Comparison of ENCODE assay signal across 9 mouse cellular contexts in the genomic region with DNA sequence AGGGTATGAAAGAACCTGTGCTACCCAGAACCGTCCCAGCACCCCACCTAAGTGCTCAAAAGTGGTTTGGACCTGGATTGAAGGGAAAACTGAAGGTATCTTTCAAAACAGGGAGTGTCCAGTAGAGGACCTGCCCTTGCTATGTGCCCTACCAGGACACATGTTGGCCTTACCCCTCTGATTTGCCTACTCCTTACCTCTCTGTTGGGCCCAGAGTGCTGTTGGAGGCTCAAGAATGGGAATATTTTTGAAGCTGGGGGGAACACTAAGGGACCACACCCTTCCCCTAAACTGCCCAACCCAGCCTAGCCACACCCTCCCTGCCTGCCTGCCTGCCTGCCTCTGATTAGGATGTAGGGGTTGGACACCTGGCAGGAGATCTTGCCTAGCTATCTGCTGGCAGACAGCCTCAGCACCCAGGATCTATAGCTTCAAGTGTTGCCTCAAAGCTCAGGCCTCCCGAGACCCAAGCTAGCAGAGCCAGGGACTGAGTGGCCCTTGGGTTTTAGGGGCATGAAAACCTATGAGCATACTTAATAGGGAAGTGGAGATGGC. TPM values are rescaled to one million over a fixed set of nuclear protein-coding genes. Genes with fewer than 3 reads are reported as not detected.
DNase-seq lines count a peak whose midpoint lies in the region; ATAC-seq lines count a peak whose summit lies in the region.
"Had no signal": no experiment of that assay in that cellular context is flagged by ENCODE, and none has a peak within 500 bp of the region (broad histone marks: within the 10 kb centered on the region; RNA-seq: fewer than 3 reads in every experiment).

No protein-coding gene starts in this region.

- H3K4me3 ChIP-seq in hindbrain, embryonic 10.5 days, result peak overlapping the region; percentile 75
- H3K4me3 ChIP-seq in hindbrain, embryonic 14.5 days (replicated peaks; ENCODE audit: low read length), result no peak overlapping the region
- H3K4me3 ChIP-seq in brown adipose tissue, adult 24 weeks (ENCODE audit: insufficient read depth, low read depth, low read length), result peak overlapping the region; percentile 84
- no peak overlapping the region for H3K4me3 ChIP-seq in intestine, embryonic 15.5 days (replicated peaks)
- no peak overlapping the region for H3K4me3 ChIP-seq in neural tube, embryonic 12.5 days

- H3K27ac ChIP-seq in hindbrain, embryonic 10.5 days, result peak overlapping the region; percentile 95
- no peak overlapping the region for H3K27ac ChIP-seq in hindbrain, embryonic 14.5 days
- H3K27ac ChIP-seq in brown adipose tissue, adult 24 weeks (replicated peaks; ENCODE audit: low read depth, low read length), result peak overlapping the region; percentile 68
- no peak overlapping the region for H3K27ac ChIP-seq in intestine, embryonic 15.5 days
- H3K27ac ChIP-seq in neural tube, embryonic 12.5 days, result no peak overlapping the region

- DNase-seq in hindbrain, embryonic 10.5 days (ENCODE audit: low spot score), result no peak
- DNase-seq in hindbrain, embryonic 14.5 days (ENCODE audit: low spot score), result no peak
- no peak for DNase-seq in left cerebral cortex, adult 18-20 months (ENCODE audit: low spot score in 2 of 2)
- DNase-seq in T-cell, adult 2 months (ENCODE audit: low spot score), result no peak

- peaks cover 61% of the 10 kb centered on the region for H3K4me1 ChIP-seq in hindbrain, embryonic 10.5 days (replicated peaks)
- peaks cover 17% of the 10 kb centered on the region for H3K4me1 ChIP-seq in hindbrain, embryonic 14.5 days (replicated peaks; ENCODE audit: control insufficient read depth, insufficient read depth, low read length)
- H3K4me1 ChIP-seq in brown adipose tissue, adult 24 weeks (ENCODE audit: control insufficient read depth, insufficient read depth, insufficient read length, low read length), result peaks cover 10% of the 10 kb centered on the region
- H3K4me1 ChIP-seq in intestine, embryonic 15.5 days (replicated peaks), result peaks cover 14% of the 10 kb centered on the region
- H3K4me1 ChIP-seq in neural tube, embryonic 12.5 days, result peaks cover 7% of the 10 kb centered on the region

- no peak for ATAC-seq in hindbrain, embryonic 14.5 days (ENCODE audit: low FRiP score)
- ATAC-seq in intestine, embryonic 15.5 days, result peak; percentile 77
- ATAC-seq in neural tube, embryonic 12.5 days (ENCODE audit: low FRiP score, low read depth), result 0 out of 2 replicates have a peak, but pooled peaks have one; percentile 13
- no peak for ATAC-seq in monocyte, adult 5-6 weeks (replicated peaks; ENCODE audit: insufficient number of reproducible peaks, low FRiP score, low TSS enrichment, poor library complexity, severe bottlenecking)

- no peaks in the 10 kb centered on the region for H3K9me3 ChIP-seq in hindbrain, embryonic 10.5 days
- no peaks in the 10 kb centered on the region for H3K9me3 ChIP-seq in hindbrain, embryonic 14.5 days (ENCODE audit: control insufficient read depth, low read length)
- H3K9me3 ChIP-seq in intestine, embryonic 15.5 days, result no peaks in the 10 kb centered on the region
- H3K9me3 ChIP-seq in neural tube, embryonic 12.5 days, result no peaks in the 10 kb centered on the region

- H3K4me2 ChIP-seq in hindbrain, embryonic 14.5 days (replicated peaks), result no peak overlapping the region
- H3K4me2 ChIP-seq in intestine, embryonic 15.5 days (replicated peaks), result peak overlapping the region; percentile 76; the same call in 1 of the 2 replicates
- H3K4me2 ChIP-seq in neural tube, embryonic 12.5 days (replicated peaks), result no peak overlapping the region

- 78% methylated on average over 2 of the region's 2 CpGs for WGBS in hindbrain, embryonic 10.5 days
- 95% methylated on average over 2 of the region's 2 CpGs for WGBS in hindbrain, embryonic 14.5 days
- 85% methylated on average over 2 of the region's 2 CpGs for WGBS in intestine, embryonic 15.5 days
- 88% methylated on average over 2 of the region's 2 CpGs for WGBS in neural tube, embryonic 12.5 days

- H3K9ac ChIP-seq in hindbrain, embryonic 14.5 days, result no peak overlapping the region
- H3K9ac ChIP-seq in intestine, embryonic 15.5 days, result no peak overlapping the region
- no peak overlapping the region for H3K9ac ChIP-seq in neural tube, embryonic 12.5 days

- H3K27me3 ChIP-seq in hindbrain, embryonic 10.5 days (ENCODE audit: insufficient read depth, poor library complexity, severe bottlenecking), result no peaks in the 10 kb centered on the region
- H3K27me3 ChIP-seq in hindbrain, embryonic 14.5 days (ENCODE audit: control insufficient read depth, insufficient read depth, low read length), result no peaks in the 10 kb centered on the region
- H3K27me3 ChIP-seq in intestine, embryonic 15.5 days (replicated peaks), result no peaks in the 10 kb centered on the region
- H3K27me3 ChIP-seq in neural tube, embryonic 12.5 days (replicated peaks), result no peaks in the 10 kb centered on the region

- H3K36me3 ChIP-seq in hindbrain, embryonic 10.5 days, result peaks cover 8% of the 10 kb centered on the region
- no peaks in the 10 kb centered on the region for H3K36me3 ChIP-seq in hindbrain, embryonic 14.5 days (replicated peaks; ENCODE audit: control insufficient read depth, insufficient read depth)
- H3K36me3 ChIP-seq in intestine, embryonic 15.5 days, result peaks cover 5% of the 10 kb centered on the region; the same call in 1 of the 2 replicates
- no peaks in the 10 kb centered on the region for H3K36me3 ChIP-seq in neural tube, embryonic 12.5 days

RNA-seq across cellular contexts. Expression of gene Pigq, which starts 2.1 kb away (rescaled TPM):
- 65.4 and 72.6 TPM in 2 replicates for polyA plus RNA-seq in hindbrain, embryonic 10.5 days (2016; fragmentation: Nextera tagmentation; extraction: Ambion mirVana)
- 64.2 and 74.2 TPM in 2 replicates for polyA plus RNA-seq in hindbrain, embryonic 14.5 days (2014; fragmentation: Nextera tagmentation; extraction: Ambion mirVana)
- polyA plus RNA-seq in brown adipose tissue, adult 24 weeks (2012; ENCODE audit: insufficient read depth, insufficient read length, missing spikeins), result 65.6 and 109 TPM in 2 replicates
- 52.1 and 56.4 TPM in 2 replicates for polyA plus RNA-seq in intestine, embryonic 15.5 days (2015; fragmentation: Nextera tagmentation; extraction: Ambion mirVana)
- polyA plus RNA-seq in neural tube, embryonic 12.5 days (2016; fragmentation: Nextera tagmentation; extraction: Ambion mirVana), result 54.7 and 57.3 TPM in 2 replicates
- 100 to 1,000 TPM; 103 to 113 TPM for total RNA-seq in left cerebral cortex, adult 18-20 months (2021)
- 13.5 to 34.1 TPM (median 18.4 TPM) in 3 replicates for total RNA-seq in monocyte, adult 5-6 weeks (2017)

RNA-seq across cellular contexts. Expression of gene Nhlrc4, which starts 2.1 kb away (rescaled TPM):
- polyA plus RNA-seq in hindbrain, embryonic 10.5 days (2016; fragmentation: Nextera tagmentation; extraction: Ambion mirVana), result 0.21 and 0.55 TPM in 2 replicates
- polyA plus RNA-seq in hindbrain, embryonic 14.5 days (2014; fragmentation: Nextera tagmentation; extraction: Ambion mirVana), result 0.13 TPM in 1 of 2 replicates, not detected in the other
- polyA plus RNA-seq in brown adipose tissue, adult 24 weeks (2012; ENCODE audit: insufficient read depth, insufficient read length, missing spikeins), result not detected in 2 replicates
- 0.10 and 0.46 TPM in 2 replicates for polyA plus RNA-seq in intestine, embryonic 15.5 days (2015; fragmentation: Nextera tagmentation; extraction: Ambion mirVana)
- polyA plus RNA-seq in neural tube, embryonic 12.5 days (2016; fragmentation: Nextera tagmentation; extraction: Ambion mirVana), result 0.11 and 0.14 TPM in 2 replicates
- total RNA-seq in left cerebral cortex, adult 18-20 months (2021), result under 1 TPM; 0.54 to 0.98 TPM
- not detected in 3 replicates for total RNA-seq in monocyte, adult 5-6 weeks (2017)
- total RNA-seq: hematopoietic stem cell, adult 5-6 weeks had no signal

RNA-seq across cellular contexts. Expression of gene A930017K11Rik, which starts 9.7 kb away (rescaled TPM):
- 0.25 and 0.34 TPM in 2 replicates for polyA plus RNA-seq in hindbrain, embryonic 10.5 days (2016; fragmentation: Nextera tagmentation; extraction: Ambion mirVana)
- 0.44 and 1.8 TPM in 2 replicates for polyA plus RNA-seq in hindbrain, embryonic 14.5 days (2014; fragmentation: Nextera tagmentation; extraction: Ambion mirVana)
- polyA plus RNA-seq in brown adipose tissue, adult 24 weeks (2012; ENCODE audit: insufficient read depth, insufficient read length, missing spikeins), result not detected in 2 replicates
- polyA plus RNA-seq in intestine, embryonic 15.5 days (2015; fragmentation: Nextera tagmentation; extraction: Ambion mirVana), result 0.20 and 0.28 TPM in 2 replicates
- polyA plus RNA-seq in neural tube, embryonic 12.5 days (2016; fragmentation: Nextera tagmentation; extraction: Ambion mirVana), result 0.08 TPM in 2 replicates
- total RNA-seq in left cerebral cortex, adult 18-20 months (2021), result under 1 TPM; 0.37 to 0.65 TPM
- not detected in 3 replicates for total RNA-seq in monocyte, adult 5-6 weeks (2017)
- total RNA-seq: hematopoietic stem cell, adult 5-6 weeks had no signal

RNA-seq across cellular contexts. Expression of gene Rab40c, which starts 23.1 kb away (rescaled TPM):
- polyA plus RNA-seq in hindbrain, embryonic 10.5 days (2016; fragmentation: Nextera tagmentation; extraction: Ambion mirVana), result 33.4 and 43.4 TPM in 2 replicates
- polyA plus RNA-seq in hindbrain, embryonic 14.5 days (2014; fragmentation: Nextera tagmentation; extraction: Ambion mirVana), result 28.1 and 29.8 TPM in 2 replicates
- polyA plus RNA-seq in brown adipose tissue, adult 24 weeks (2012; ENCODE audit: insufficient read depth, insufficient read length, missing spikeins), result 6.3 and 7.0 TPM in 2 replicates
- 21.4 and 24.9 TPM in 2 replicates for polyA plus RNA-seq in intestine, embryonic 15.5 days (2015; fragmentation: Nextera tagmentation; extraction: Ambion mirVana)
- polyA plus RNA-seq in neural tube, embryonic 12.5 days (2016; fragmentation: Nextera tagmentation; extraction: Ambion mirVana), result 47.7 and 49.3 TPM in 2 replicates
- total RNA-seq in left cerebral cortex, adult 18-20 months (2021), result 10 to 100 TPM; 41.2 TPM
- total RNA-seq in monocyte, adult 5-6 weeks (2017), result 3.5 to 7.1 TPM (median 3.8 TPM) in 3 replicates

RNA-seq across cellular contexts. Expression of gene Capn15, which starts 42.9 kb away (rescaled TPM):
- polyA plus RNA-seq in hindbrain, embryonic 10.5 days (2016; fragmentation: Nextera tagmentation; extraction: Ambion mirVana), result 32.4 and 35.0 TPM in 2 replicates
- 21.5 and 27.5 TPM in 2 replicates for polyA plus RNA-seq in hindbrain, embryonic 14.5 days (2014; fragmentation: Nextera tagmentation; extraction: Ambion mirVana)
- polyA plus RNA-seq in brown adipose tissue, adult 24 weeks (2012; ENCODE audit: insufficient read depth, insufficient read length, missing spikeins), result 4.7 and 5.6 TPM in 2 replicates
- polyA plus RNA-seq in intestine, embryonic 15.5 days (2015; fragmentation: Nextera tagmentation; extraction: Ambion mirVana), result 18.5 and 25.1 TPM in 2 replicates
- polyA plus RNA-seq in neural tube, embryonic 12.5 days (2016; fragmentation: Nextera tagmentation; extraction: Ambion mirVana), result 28.2 and 31.5 TPM in 2 replicates
- total RNA-seq in left cerebral cortex, adult 18-20 months (2021), result 10 to 100 TPM; 50.6 to 51.4 TPM
- total RNA-seq in monocyte, adult 5-6 weeks (2017), result 2.3 to 6.6 TPM (median 6.1 TPM) in 3 replicates

Comparison
In these comparisons a context has a peak if more than half of its experiments do, and no peak if none do; other contexts are left out.
1. H3K27ac ChIP-seq: peak in hindbrain, embryonic 10.5 days (single experiment) and brown adipose tissue, adult 24 weeks (single experiment); none in hindbrain, embryonic 14.5 days (single experiment), intestine, embryonic 15.5 days (single experiment) and neural tube, embryonic 12.5 days (single experiment).
2. H3K4me3 ChIP-seq: peak in hindbrain, embryonic 10.5 days (single experiment) and brown adipose tissue, adult 24 weeks (single experiment); none in hindbrain, embryonic 14.5 days (single experiment), intestine, embryonic 15.5 days (single experiment) and neural tube, embryonic 12.5 days (single experiment).
3. ATAC-seq: peak in intestine, embryonic 15.5 days (single experiment) and neural tube, embryonic 12.5 days (single experiment); none in hindbrain, embryonic 14.5 days (single experiment) and monocyte, adult 5-6 weeks (single experiment).